Mouse (Mus musculus) cerebellum, adult 2 months (tissue): Measurements from ENCODE around the gene Pth1r. TPM values are rescaled to one million over a fixed set of nuclear protein-coding genes. Genes with fewer than 3 reads are reported as not detected.
A peak's percentile ranks its signal among the peaks of the same experiment; 100 is the strongest.

Experiments
- DNase-seq, 2 experiments: peaks; one replicate each; pipeline ENCODE4 v3.0.0; 2021
- H3K27ac ChIP-seq: fragments of 200-500 bp; 2 replicates; pipeline ENCODE4 v1.5.1; 2012; ENCODE audit warnings: low read length, control low read depth, inconsistent platforms; ENCODE audit not compliant: insufficient read depth
- H3K27me3 ChIP-seq: fragments of 200-500 bp; 2 replicates; pipeline ENCODE4 v1.6.1; 2012; ENCODE audit warnings: inconsistent platforms, mild to moderate bottlenecking, low read length, moderate library complexity; ENCODE audit not compliant: control insufficient read depth, insufficient read depth
- H3K4me1 ChIP-seq: fragments of 200-500 bp; 2 replicates; pipeline ENCODE4 v1.6.1; 2011; ENCODE audit warnings: low read length; ENCODE audit not compliant: control insufficient read depth, insufficient read depth
- H3K4me3 ChIP-seq: fragments of 200-500 bp; replicated peaks from 2 replicates; pipeline ENCODE3; 2011; ENCODE audit warnings: mild to moderate bottlenecking, low read depth, low read length, control low read depth; ENCODE audit not compliant: insufficient read depth
- CTCF ChIP-seq: fragments of 200-500 bp; IDR thresholded peaks from 2 replicates; pipeline ENCODE4 v1.5.1; 2011; ENCODE audit warnings: low read depth, mild to moderate bottlenecking, control low read depth, low read length, moderate library complexity, borderline replicate concordance; ENCODE audit not compliant: insufficient read depth
- POLR2A ChIP-seq: fragments of 200-500 bp; IDR thresholded peaks from 2 replicates; pipeline ENCODE4 v1.6.1; 2011; ENCODE audit warnings: low read length, control low read depth, borderline replicate concordance; ENCODE audit not compliant: insufficient read depth
- WGBS: fragments of 180-500 bp; shearing (Covaris S2); methylation state at CpG from one replicate; pipeline ENCODE4 v1.1.7; 2018; 5-methylcytosine and 5-hydroxymethylcytosine counted together
- polyA plus RNA-seq: library from polyadenylated mRNA; depleted of rRNA; stranded (reverse); fragments of >200 nt; gene quantifications from 2 replicates; pipeline ENCODE4 v1.2.3, GENCODE M21; 2012; rRNA removed

The Pth1r gene
- polyA plus RNA-seq: 12.5 and 12.9 TPM in 2 replicates

- no peak for TF ChIP-seq POLR2A
- TF ChIP-seq CTCF: no peak
- 55% methylated on average over 7 of the region's 7 CpGs for WGBS
- Histone ChIP-seq H3K4me1 (no peaks in the 10 kb centered on the region), H3K27ac (no peak within 1 kb of the TSS), H3K27me3 (peaks cover 6% of the 10 kb centered on the region; the same call in 1 of the 2 replicates), H3K4me3 (no peak within 1 kb of the TSS)
- no peak for DNase-seq
Measured at GRCm38 (mm10) chr9:110746961-110747360, at the start of gene Pth1r. Gene Pth1r, minus strand, starts transcription at chr9:110747145.

- H3K4me3 ChIP-seq: no peak overlapping the region
- WGBS: 83% methylated on average over 4 of the region's 4 CpGs
- DNase-seq: no peak
- TF ChIP-seq CTCF: no peak
- TF ChIP-seq POLR2A: no peak
- H3K27me3 ChIP-seq: no peaks in the 10 kb centered on the region
- H3K4me1 ChIP-seq: no peaks in the 10 kb centered on the region
- no peak overlapping the region for H3K27ac ChIP-seq
Measured at GRCm38 (mm10) chr9:110790462-110790861, 43.5 kb upstream of the Pth1r start.

GRCm38 (mm10) chr9:110788169-110788568 lies 41.2 kb upstream of the Pth1r start:
- TF ChIP-seq POLR2A (no peak), CTCF (no peak)
- no peaks in the 10 kb centered on the region for H3K27me3 ChIP-seq
- H3K4me3 ChIP-seq: no peak overlapping the region
- no peak overlapping the region for H3K27ac ChIP-seq
- H3K4me1 ChIP-seq: no peaks in the 10 kb centered on the region
- no peak for DNase-seq
- WGBS: 95% methylated on average over 3 of the region's 3 CpGs

- Histone ChIP-seq H3K27me3 (no peaks in the 10 kb centered on the region), H3K4me3 (no peak overlapping the region), H3K27ac (no peak overlapping the region), H3K4me1 (no peaks in the 10 kb centered on the region)
- WGBS: 86% methylated on average over 1 of the region's 1 CpGs
- no peak for DNase-seq
- TF ChIP-seq CTCF (no peak), POLR2A (no peak)
Measured at GRCm38 (mm10) chr9:110783611-110784010, 36.7 kb upstream of the Pth1r start.

GRCm38 (mm10) chr9:110781731-110782130 lies 34.8 kb upstream of the Pth1r start:
- H3K27ac ChIP-seq: no peak overlapping the region
- H3K4me3 ChIP-seq: peak overlapping the region; percentile 68
- TF ChIP-seq POLR2A (no peak), CTCF (no peak)
- no peaks in the 10 kb centered on the region for H3K4me1 ChIP-seq
- H3K27me3 ChIP-seq: no peaks in the 10 kb centered on the region
- DNase-seq: peak; percentile 83 to 86
- under 1% methylated on average over 23 of the region's 23 CpGs for WGBS

- Histone ChIP-seq H3K4me3 (peak overlapping the region; percentile 68), H3K27me3 (no peaks in the 10 kb centered on the region), H3K27ac (no peak overlapping the region), H3K4me1 (no peaks in the 10 kb centered on the region)
- 2% methylated on average over 43 of the region's 43 CpGs for WGBS
- peak; percentile 90 to 96 for DNase-seq
- TF ChIP-seq CTCF (peak; percentile 71), POLR2A (no peak)
Measured at GRCm38 (mm10) chr9:110781256-110781721, 34.3 kb upstream of the Pth1r start.

GRCm38 (mm10) chr9:110779242-110779913 lies 32.4 kb upstream of the Pth1r start:
- no peaks in the 10 kb centered on the region for H3K4me1 ChIP-seq
- DNase-seq: no peak
- no peaks in the 10 kb centered on the region for H3K27me3 ChIP-seq
- WGBS: 72% methylated on average over 5 of the region's 5 CpGs
- TF ChIP-seq POLR2A (no peak), CTCF (peak; percentile 13; the same call in 1 of the 2 replicates)
- no peak overlapping the region for H3K4me3 ChIP-seq
- H3K27ac ChIP-seq: no peak overlapping the region

GRCm38 (mm10) chr9:110778559-110778958 lies 31.6 kb upstream of the Pth1r start:
- TF ChIP-seq POLR2A (no peak), CTCF (no peak)
- H3K27ac ChIP-seq: no peak overlapping the region
- no peak for DNase-seq
- no peaks in the 10 kb centered on the region for H3K27me3 ChIP-seq
- H3K4me1 ChIP-seq: no peaks in the 10 kb centered on the region
- no peak overlapping the region for H3K4me3 ChIP-seq
- WGBS: 77% methylated on average over 7 of the region's 7 CpGs
